Mouse (Mus musculus): ENCODE measurements at regions not wholly inside any gene's neighbourhood (a gene's known extent, or its start where the extent isn't known, plus 50 kb on each side); places are given as distances from the start of the nearest gene placed in this dataset.
"Not testable (repeated sequence)": the region's sequence is repeated elsewhere in the genome, so short reads cannot be mapped to it uniquely, and the experiment has no call there.

DNA sequence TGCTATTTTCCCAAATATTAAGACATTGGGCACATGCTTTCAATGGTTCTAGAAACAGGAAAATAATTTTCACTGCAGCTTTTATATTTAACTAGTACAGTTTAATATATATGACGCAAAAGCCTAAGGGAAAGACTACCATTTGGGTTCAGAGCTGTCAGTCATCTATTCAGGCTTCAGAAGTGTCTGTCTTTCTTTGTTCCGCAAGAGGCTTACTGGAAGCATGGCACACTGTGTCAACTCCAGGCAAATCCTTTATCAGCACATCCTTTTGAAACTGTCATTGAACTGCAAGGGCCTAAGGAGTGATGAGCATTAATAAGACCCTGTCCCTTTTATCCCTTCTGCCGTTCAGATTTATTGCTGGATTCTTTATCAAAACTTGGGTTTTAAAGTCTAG, 158.2 kb downstream of the Gm5152 start:
- in situ Hi-C loops (cut with MboI, MseI): loop anchor here (10.0 kb wide), 1 partner anchor 457 kb away; no protein-coding TSS in a partner anchor

DNA sequence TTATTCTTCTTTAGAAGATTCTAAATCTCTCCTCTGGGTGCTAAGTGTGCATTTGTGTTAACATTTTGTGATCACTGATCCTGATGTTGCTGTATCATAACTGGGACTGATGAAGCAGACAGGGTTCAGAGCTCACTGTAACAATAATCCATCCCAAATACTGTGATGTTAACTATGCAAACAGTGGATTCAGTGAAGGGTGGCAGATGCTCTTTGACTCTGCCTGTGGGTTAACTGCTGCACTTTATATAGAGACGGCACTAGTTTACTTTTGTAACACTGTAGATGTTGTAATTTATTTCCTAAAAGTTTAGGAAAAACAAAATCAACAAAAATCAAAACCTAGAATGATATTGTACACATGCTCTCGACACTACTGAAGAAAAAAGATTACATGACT, 190.9 kb downstream of the Gm5152 start:
- in situ Hi-C loops (cut with MboI, MseI): no loop called here

DNA sequence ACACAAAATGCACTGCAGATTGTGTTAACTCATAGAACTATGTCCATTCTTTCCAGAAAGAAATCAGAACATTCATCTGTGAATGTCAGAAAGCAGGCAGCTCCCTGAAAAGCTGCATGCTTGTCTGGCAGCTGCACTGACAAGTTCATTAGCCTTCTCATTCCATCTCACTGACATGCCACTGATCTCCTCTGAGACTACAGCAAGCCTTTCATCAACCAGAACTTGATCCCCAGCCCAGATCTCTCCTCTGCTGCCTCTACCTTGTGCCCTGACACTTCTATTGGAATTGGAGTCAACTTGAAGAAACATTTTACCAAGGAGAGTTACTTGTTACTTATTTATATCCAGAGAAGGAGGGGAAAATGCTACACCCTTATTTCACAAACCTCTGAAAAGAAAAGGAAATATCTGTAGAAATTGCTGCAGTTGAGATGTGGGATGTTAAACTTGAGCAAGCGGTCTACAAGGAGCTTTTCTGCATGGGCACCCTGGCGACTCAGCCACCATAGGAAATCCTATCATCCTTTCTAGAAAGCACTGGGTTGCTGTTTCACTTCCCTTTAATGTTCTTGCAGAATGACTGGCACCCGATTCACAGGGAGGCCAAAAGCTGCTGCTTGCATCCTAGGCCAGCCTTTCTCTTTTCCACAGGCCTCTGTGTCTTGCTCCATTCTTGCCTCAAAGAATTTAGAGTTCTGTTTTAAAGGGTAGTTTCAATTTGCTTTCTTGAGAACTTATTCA, 191.5 kb downstream of the Gm5152 start:
- in situ Hi-C loops (cut with MboI, MseI): no loop called here

DNA sequence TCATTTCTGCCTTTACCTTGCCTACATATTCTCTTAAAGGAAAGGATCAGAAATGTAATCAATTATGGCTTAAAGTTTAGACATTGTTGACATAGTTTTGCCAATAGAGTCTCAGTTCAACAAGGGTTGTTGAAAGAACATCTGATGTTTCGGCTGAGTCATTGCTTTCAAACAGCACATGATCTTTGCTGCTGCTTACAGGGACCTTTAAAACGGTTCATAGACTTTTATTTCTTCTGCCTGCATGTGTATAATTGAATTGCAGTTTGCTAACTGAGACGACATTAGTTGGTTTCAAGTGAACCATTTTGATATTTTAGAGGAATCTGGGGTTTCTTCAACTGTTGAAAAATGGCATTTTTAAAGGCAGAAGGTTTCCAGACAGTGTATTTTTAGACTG, 204.7 kb downstream of the Gm5152 start:
- in situ Hi-C loops (cut with MboI, MseI): no loop called here

DNA sequence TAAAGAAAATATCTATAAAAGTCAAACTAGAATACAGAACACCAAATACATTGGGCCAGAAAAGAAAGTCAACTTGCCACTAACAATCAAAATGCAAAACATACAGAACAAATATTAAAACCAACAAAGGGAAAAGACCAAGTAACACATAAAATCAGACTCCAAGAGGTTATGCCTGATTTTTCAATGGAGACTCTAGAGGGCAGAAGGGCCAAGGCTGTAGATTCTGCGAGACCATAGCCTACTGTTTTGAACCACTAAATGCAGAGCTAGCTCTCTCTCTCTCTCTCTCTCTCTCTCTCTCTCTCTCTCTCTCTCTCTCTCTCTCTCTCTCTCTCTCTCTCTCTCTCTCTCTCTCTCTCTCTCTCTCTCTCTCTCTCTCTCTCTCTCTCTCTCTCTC, 221.2 kb downstream of the Gm5152 start:
- in situ Hi-C loops (cut with MboI, MseI): not testable (repeated sequence)
